ENCODE assay signal across 14 mouse cellular contexts in genomic region chr10:126972988-126973387, GRCm38 (mm10). TPM values are rescaled to one million over a fixed set of nuclear protein-coding genes. Genes with fewer than 3 reads are reported as not detected.
A peak's percentile ranks its signal among the peaks of the same experiment; 100 is the strongest.
DNase-seq lines count a peak whose midpoint lies in the region; ATAC-seq lines count a peak whose summit lies in the region.
"Had no signal": no experiment of that assay in that cellular context is flagged by ENCODE, and none has a peak within 500 bp of the region (broad histone marks: within the 10 kb centered on the region; RNA-seq: fewer than 3 reads in every experiment).

No protein-coding gene starts in this region.

- peaks cover 46% of the 10 kb centered on the region for H3K4me1 ChIP-seq in forebrain, embryonic 10.5 days
- H3K4me1 ChIP-seq in forebrain, embryonic 12.5 days: peaks cover 26% of the 10 kb centered on the region
- peaks cover 57% of the 10 kb centered on the region for H3K4me1 ChIP-seq in kidney, embryonic 15.5 days
- H3K4me1 ChIP-seq in embryonic facial prominence, embryonic 12.5 days: peaks cover 25% of the 10 kb centered on the region
- H3K4me1 ChIP-seq in limb, embryonic 15.5 days: peaks cover 50% of the 10 kb centered on the region

- H3K27me3 ChIP-seq in forebrain, embryonic 10.5 days (ENCODE audit: poor library complexity, severe bottlenecking): peaks cover 3% of the 10 kb centered on the region; the same call in 1 of the 2 replicates
- H3K27me3 ChIP-seq in forebrain, embryonic 12.5 days: peaks cover 17% of the 10 kb centered on the region; the same call in 1 of the 2 replicates
- H3K27me3 ChIP-seq in kidney, embryonic 15.5 days: no peaks in the 10 kb centered on the region
- H3K27me3 ChIP-seq in embryonic facial prominence, embryonic 12.5 days: no peaks in the 10 kb centered on the region
- no peaks in the 10 kb centered on the region for H3K27me3 ChIP-seq in limb, embryonic 15.5 days

- H3K4me3 ChIP-seq in forebrain, embryonic 10.5 days: no peak overlapping the region; the same call in 1 of the 2 replicates
- no peak overlapping the region for H3K4me3 ChIP-seq in forebrain, embryonic 12.5 days (replicated peaks)
- H3K4me3 ChIP-seq in kidney, embryonic 15.5 days (replicated peaks): no peak overlapping the region
- H3K4me3 ChIP-seq in embryonic facial prominence, embryonic 12.5 days: no peak overlapping the region
- no peak overlapping the region for H3K4me3 ChIP-seq in limb, embryonic 15.5 days
- H3K4me3 ChIP-seq: megakaryocyte, embryonic 14.5 days had no signal

- no peaks in the 10 kb centered on the region for H3K36me3 ChIP-seq in forebrain, embryonic 10.5 days (replicated peaks)
- no peaks in the 10 kb centered on the region for H3K36me3 ChIP-seq in forebrain, embryonic 12.5 days (replicated peaks)
- no peaks in the 10 kb centered on the region for H3K36me3 ChIP-seq in kidney, embryonic 15.5 days
- no peaks in the 10 kb centered on the region for H3K36me3 ChIP-seq in embryonic facial prominence, embryonic 12.5 days
- H3K36me3 ChIP-seq in limb, embryonic 15.5 days: no peaks in the 10 kb centered on the region

- peak overlapping the region; percentile 79 for H3K27ac ChIP-seq in forebrain, embryonic 10.5 days
- no peak overlapping the region for H3K27ac ChIP-seq in forebrain, embryonic 12.5 days
- H3K27ac ChIP-seq in kidney, embryonic 15.5 days: peak overlapping the region; percentile 93
- H3K27ac ChIP-seq in embryonic facial prominence, embryonic 12.5 days: peak overlapping the region; percentile 78; the same call in 1 of the 2 replicates
- H3K27ac ChIP-seq in limb, embryonic 15.5 days: peak overlapping the region; percentile 90
- H3K27ac ChIP-seq: liver, embryonic 14.5 days had no signal

- WGBS in forebrain, embryonic 10.5 days: 31% methylated on average over 7 of the region's 7 CpGs
- WGBS in forebrain, embryonic 12.5 days: 25% methylated on average over 7 of the region's 7 CpGs
- WGBS in kidney, embryonic 15.5 days: 29% methylated on average over 7 of the region's 7 CpGs
- WGBS in embryonic facial prominence, embryonic 12.5 days: 16% methylated on average over 7 of the region's 7 CpGs
- 18% methylated on average over 7 of the region's 7 CpGs for WGBS in limb, embryonic 15.5 days

- no peaks in the 10 kb centered on the region for H3K9me3 ChIP-seq in forebrain, embryonic 10.5 days
- no peaks in the 10 kb centered on the region for H3K9me3 ChIP-seq in forebrain, embryonic 12.5 days
- H3K9me3 ChIP-seq in kidney, embryonic 15.5 days (replicated peaks): no peaks in the 10 kb centered on the region
- H3K9me3 ChIP-seq in embryonic facial prominence, embryonic 12.5 days: no peaks in the 10 kb centered on the region
- H3K9me3 ChIP-seq in limb, embryonic 15.5 days: no peaks in the 10 kb centered on the region
- H3K9me3 ChIP-seq: megakaryocyte, embryonic 14.5 days had no signal

- no peak for ATAC-seq in forebrain, embryonic 12.5 days (ENCODE audit: low FRiP score)
- no peak for ATAC-seq in kidney, embryonic 15.5 days (replicated peaks; ENCODE audit: low FRiP score)
- no peak for ATAC-seq in embryonic facial prominence, embryonic 12.5 days (ENCODE audit: insufficient number of reproducible peaks, insufficient read depth, low FRiP score, low TSS enrichment)
- ATAC-seq in limb, embryonic 15.5 days (ENCODE audit: insufficient number of reproducible peaks, low FRiP score, low TSS enrichment, low read depth): no peak
- ATAC-seq: forebrain, postnatal 0 days had no signal

- no peak for DNase-seq in forebrain, embryonic 10.5 days (ENCODE audit: extremely low spot score, low spot score)
- no peak for DNase-seq in kidney, adult 8-10 months
- no peak for DNase-seq in left cerebral cortex, adult 18-20 months (ENCODE audit: low spot score in 2 of 2)
- no peak for DNase-seq in urinary bladder, postnatal 14 days (ENCODE audit: low spot score)
- DNase-seq: forebrain, postnatal 0 days; kidney, adult 9 months; thymus, postnatal 36 days had no signal

- no peak overlapping the region for H3K9ac ChIP-seq in forebrain, embryonic 12.5 days
- H3K9ac ChIP-seq in kidney, embryonic 15.5 days: no peak overlapping the region
- no peak overlapping the region for H3K9ac ChIP-seq in embryonic facial prominence, embryonic 12.5 days
- no peak overlapping the region for H3K9ac ChIP-seq in limb, embryonic 15.5 days
- H3K9ac ChIP-seq: forebrain, postnatal 0 days; liver, embryonic 14.5 days had no signal

- H3K4me2 ChIP-seq in forebrain, embryonic 12.5 days: no peak overlapping the region
- H3K4me2 ChIP-seq in kidney, embryonic 15.5 days: no peak overlapping the region
- H3K4me2 ChIP-seq in embryonic facial prominence, embryonic 12.5 days (replicated peaks): no peak overlapping the region
- H3K4me2 ChIP-seq in limb, embryonic 15.5 days: 0 out of 2 replicates have a peak overlapping the region, but pooled peaks have one; percentile 25

RNA-seq across cellular contexts. Expression of gene Ctdsp2, which starts 5.5 kb away (rescaled TPM):
- 42.3 and 42.5 TPM in 2 replicates for polyA plus RNA-seq in forebrain, embryonic 10.5 days (2016; fragmentation: Nextera tagmentation; extraction: Ambion mirVana)
- 49.2 and 49.5 TPM in 2 replicates for polyA plus RNA-seq in forebrain, embryonic 12.5 days (2016; fragmentation: Nextera tagmentation; extraction: Ambion mirVana)
- 67.5 and 73.2 TPM in 2 replicates for polyA plus RNA-seq in kidney, embryonic 15.5 days (2015; fragmentation: Nextera tagmentation; extraction: Ambion mirVana)
- polyA plus RNA-seq in embryonic facial prominence, embryonic 12.5 days (2016; fragmentation: Nextera tagmentation; extraction: Ambion mirVana): 85.1 and 91.0 TPM in 2 replicates
- polyA plus RNA-seq in limb, embryonic 15.5 days (2015; fragmentation: Nextera tagmentation; extraction: Ambion mirVana): 72.2 and 85.8 TPM in 2 replicates
- total RNA-seq in left cerebral cortex, adult 18-20 months (2021): 10 to 100 TPM; 81.2 to 83.8 TPM

RNA-seq across cellular contexts. Expression of gene Avil, which starts 27.5 kb away (rescaled TPM):
- 0.06 and 0.10 TPM in 2 replicates for polyA plus RNA-seq in forebrain, embryonic 10.5 days (2016; fragmentation: Nextera tagmentation; extraction: Ambion mirVana)
- polyA plus RNA-seq in forebrain, embryonic 12.5 days (2016; fragmentation: Nextera tagmentation; extraction: Ambion mirVana): 0.21 TPM in 1 of 2 replicates, not detected in the other
- polyA plus RNA-seq in kidney, embryonic 15.5 days (2015; fragmentation: Nextera tagmentation; extraction: Ambion mirVana): 0.10 and 0.36 TPM in 2 replicates
- 3.3 and 3.9 TPM in 2 replicates for polyA plus RNA-seq in embryonic facial prominence, embryonic 12.5 days (2016; fragmentation: Nextera tagmentation; extraction: Ambion mirVana)
- polyA plus RNA-seq in limb, embryonic 15.5 days (2015; fragmentation: Nextera tagmentation; extraction: Ambion mirVana): 0.50 and 0.71 TPM in 2 replicates
- total RNA-seq in left cerebral cortex, adult 18-20 months (2021): under 1 TPM; 0.23 to 0.49 TPM
- total RNA-seq: granulocyte monocyte progenitor cell, adult 5-6 weeks had no signal

RNA-seq across cellular contexts. Expression of gene Tsfm, which starts 57.7 kb away (rescaled TPM):
- polyA plus RNA-seq in forebrain, embryonic 10.5 days (2016; fragmentation: Nextera tagmentation; extraction: Ambion mirVana): 110 and 117 TPM in 2 replicates
- 82.7 and 82.8 TPM in 2 replicates for polyA plus RNA-seq in forebrain, embryonic 12.5 days (2016; fragmentation: Nextera tagmentation; extraction: Ambion mirVana)
- 96.4 and 99.7 TPM in 2 replicates for polyA plus RNA-seq in kidney, embryonic 15.5 days (2015; fragmentation: Nextera tagmentation; extraction: Ambion mirVana)
- 76.5 and 84.1 TPM in 2 replicates for polyA plus RNA-seq in embryonic facial prominence, embryonic 12.5 days (2016; fragmentation: Nextera tagmentation; extraction: Ambion mirVana)
- 69.6 and 71.6 TPM in 2 replicates for polyA plus RNA-seq in limb, embryonic 15.5 days (2015; fragmentation: Nextera tagmentation; extraction: Ambion mirVana)
- total RNA-seq in left cerebral cortex, adult 18-20 months (2021): 10 to 100 TPM; 26.6 to 30.1 TPM
